Mouse (Mus musculus) kidney, adult 9 months (tissue): ENCODE results near the gene Timm8a2.

ENCODE experiments used
- DNase-seq: peaks from one replicate; pipeline ENCODE4 v3.0.0; 2022

The Timm8a2 gene

GRCm38 (mm10) chr14:122012193-122012592 is 22.3 kb upstream of the Timm8a2 start:
- no peak for DNase-seq

DNA sequence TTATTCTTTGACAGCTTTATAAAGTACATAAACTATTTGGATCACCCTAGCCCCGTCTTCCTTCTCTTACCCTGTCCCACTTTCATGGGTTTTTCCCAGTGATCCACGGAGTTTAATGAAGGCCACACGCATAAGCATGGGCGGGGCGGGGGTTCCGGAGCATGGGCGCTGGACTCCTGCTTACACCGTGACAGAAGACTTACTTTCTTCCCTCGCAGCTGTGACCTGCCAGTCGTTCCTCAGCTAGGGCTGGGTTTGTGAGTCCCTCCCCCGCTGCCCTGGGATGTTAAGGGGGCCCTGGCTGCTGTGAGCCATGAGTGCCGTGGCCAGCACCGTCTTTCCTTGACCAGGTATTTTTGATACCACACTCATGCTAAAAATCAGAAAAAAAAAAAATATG is 21.7 kb upstream of the Timm8a2 start:
- DNase-seq, result no peak

DNA sequence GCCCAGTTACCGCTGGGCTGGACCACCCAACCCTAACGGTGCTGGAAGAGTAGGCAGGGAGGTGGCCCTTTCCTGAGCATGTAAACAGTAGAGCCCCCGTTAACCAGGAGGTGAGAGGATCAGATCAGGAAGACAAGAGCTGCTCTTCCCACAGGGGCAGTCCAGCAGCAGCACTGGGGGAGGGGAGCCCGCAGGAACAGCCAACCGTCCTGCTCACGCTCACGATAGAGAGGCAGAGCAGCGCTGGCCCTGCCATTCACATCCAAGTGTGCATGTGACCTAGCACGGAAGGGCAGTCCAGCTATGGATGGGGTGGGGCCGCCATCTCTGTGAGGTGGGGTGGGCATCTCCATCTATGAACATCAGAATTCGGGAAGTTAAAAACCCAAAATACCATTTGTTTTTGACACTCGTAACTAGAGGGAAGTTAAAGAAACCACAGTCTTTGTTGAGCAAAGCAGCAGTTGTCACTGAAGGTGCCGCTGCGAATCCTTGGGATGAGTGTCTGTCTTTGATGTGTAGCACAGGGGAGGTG is 21.0 kb upstream of the Timm8a2 start:
- DNase-seq, result peak; percentile 17

DNA sequence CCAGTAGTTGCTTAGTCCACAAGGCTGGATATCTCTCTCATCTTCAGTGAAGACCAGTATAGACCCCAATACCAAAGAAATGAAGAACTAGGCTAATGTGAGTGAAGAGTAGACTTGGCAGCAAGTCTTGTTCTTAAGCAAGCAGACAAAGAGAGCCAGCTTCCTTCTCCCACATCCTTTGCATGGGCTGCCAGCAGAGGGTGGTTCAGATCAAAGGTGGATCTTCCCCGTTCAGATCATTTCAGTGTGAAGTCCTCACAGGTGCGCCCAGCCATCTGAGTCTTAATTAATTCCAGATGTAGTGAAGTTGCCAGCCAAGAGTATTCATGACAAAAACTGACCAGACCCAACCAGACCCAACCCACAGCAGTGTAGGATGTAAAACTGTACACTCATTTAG is 16.5 kb upstream of the Timm8a2 start:
- no peak for DNase-seq

DNA sequence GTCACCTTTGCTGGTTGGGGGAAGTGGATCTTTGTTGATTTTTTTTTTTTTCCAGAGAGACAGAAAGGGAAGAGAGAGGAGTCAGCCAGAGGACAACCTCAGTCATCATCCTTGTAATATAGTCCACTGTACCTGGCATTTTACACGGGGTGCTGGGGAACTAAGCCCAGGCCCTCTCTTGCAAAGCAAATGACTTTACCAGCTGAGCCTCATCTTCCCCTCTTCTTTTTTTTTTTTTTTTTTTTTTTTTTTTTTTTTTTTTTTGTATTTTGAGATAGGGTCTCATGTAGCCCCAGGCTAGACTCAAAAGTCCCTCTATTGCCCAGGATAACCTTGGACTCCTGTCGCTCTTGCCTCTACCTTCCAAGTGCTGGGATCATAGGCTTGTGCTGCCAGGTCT is 15.1 kb upstream of the Timm8a2 start:
- DNase-seq, result no peak

- DNase-seq, result no peak
Measured at GRCm38 (mm10) chr14:122020567-122020966, 13.9 kb upstream of the Timm8a2 start.

DNA sequence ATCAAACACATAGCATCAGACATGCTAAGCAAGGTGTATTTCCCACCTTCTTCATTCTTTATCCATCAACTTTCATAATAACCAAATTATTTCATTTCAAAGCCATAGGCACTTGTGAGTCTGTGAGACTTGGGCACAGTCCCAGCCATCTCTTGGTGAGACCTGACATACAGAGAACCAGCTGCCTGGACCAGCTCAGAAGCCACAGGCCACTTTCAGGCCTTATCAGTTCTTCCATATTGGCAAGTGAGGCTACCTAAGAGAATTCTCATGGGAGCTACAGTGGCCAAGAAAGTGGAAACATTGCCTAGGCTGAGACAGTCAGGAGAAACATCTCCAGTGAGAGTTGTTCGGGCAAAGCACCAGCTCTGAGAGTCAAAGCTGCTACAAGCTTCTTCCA is 11.4 kb upstream of the Timm8a2 start:
- no peak for DNase-seq

DNA sequence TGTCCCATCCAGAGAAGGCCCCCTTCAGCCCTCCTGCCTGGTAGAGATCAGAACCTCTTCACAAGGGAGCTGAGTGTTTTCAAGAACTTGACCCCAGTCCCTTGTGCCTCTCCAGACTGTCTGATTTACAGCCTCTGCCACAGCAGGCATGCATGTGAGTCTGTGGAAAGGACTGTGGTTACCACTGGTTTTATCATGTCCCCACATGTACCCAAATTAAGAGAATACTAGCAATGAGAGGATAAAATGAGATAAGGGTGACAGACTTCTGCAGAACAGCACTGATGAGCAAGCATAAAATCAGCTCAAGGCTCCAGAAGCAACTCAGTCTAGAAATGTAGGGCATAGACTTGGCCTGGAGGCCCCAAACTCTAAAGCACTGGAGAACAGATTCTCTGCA is 10.5 kb upstream of the Timm8a2 start:
- no peak for DNase-seq

DNA sequence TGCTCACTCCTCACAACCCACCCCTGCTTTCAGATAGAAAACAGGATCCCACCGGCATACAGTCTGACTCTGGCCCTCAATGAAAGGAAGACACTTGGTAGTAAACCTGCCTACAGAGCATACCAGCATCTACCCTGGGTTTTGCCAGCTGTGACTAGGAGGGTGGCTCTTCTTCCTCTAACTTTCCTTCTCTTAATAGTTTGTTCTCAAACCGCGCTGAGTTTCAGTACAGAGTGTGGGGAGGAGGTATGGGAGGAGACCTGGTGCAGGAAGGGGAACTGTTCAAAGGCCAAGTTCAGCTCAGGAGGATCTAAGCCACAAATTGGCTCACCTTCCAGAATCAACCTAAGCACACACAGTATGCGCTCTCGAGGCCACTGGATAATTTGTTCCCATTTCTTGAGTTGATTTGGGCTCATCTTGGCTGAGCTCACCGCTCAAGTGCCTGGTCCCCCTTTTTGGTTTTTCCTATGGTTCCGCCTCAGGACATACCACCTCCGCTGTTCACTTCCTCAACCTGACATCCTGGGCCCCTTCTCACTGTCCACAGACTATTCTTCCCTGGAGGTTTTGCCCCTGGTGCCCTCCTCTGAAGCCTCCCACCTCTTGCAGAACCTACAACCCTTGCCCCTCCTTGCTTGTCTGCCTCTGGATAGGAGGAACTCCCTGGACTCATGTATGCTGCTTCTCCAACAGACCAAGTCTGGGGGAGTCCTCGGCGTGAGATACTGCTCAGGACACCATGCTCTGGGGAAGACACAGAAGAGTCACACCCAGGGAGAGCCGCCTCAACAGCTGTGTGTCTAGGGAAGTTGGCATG is 5.3 kb upstream of the Timm8a2 start:
- peak; percentile 39 for DNase-seq

GRCm38 (mm10) chr14:122029851-122030250 is 4.6 kb upstream of the Timm8a2 start:
- peak; percentile 13 for DNase-seq

DNA sequence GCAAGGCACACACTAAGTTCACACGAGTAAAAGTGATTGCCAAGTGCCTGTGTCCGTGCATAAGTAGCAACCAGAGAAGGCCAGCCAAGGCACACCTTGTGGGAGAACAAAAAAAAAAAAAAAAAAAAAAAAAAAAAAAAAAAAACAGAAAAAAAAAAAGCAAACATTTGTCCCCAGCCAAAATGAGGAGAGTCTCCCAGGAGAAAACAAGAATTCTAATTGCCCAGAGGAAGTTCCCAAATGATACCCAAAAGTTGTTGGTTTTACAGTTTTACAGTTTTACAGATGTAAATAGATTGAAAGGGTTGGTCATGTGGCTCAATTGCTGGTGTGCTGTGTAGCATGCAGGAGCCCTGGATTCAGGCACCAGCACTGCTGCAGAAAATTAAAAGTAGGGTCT is 2.4 kb upstream of the Timm8a2 start:
- no peak for DNase-seq

DNA sequence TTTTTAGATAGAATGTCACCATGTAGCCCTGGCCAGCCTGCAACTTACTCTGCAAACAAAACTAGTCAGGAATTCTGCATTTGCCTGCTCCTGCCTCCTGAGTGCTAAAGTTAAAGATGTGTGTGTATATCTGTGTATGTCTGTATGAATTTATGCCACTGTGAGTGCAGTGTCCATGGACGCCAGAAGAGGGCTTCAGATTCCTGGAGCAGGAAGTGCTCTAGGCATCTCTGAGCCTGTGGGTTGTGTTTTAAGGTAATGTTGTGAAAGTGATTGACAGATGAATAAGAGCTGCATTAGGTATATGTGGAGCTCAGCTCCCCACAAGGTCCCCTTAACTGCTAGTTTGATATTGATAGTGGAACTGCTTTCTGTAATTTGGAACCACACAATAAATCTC is 707 bp downstream of the Timm8a2 start:
- DNase-seq, result no peak

DNA sequence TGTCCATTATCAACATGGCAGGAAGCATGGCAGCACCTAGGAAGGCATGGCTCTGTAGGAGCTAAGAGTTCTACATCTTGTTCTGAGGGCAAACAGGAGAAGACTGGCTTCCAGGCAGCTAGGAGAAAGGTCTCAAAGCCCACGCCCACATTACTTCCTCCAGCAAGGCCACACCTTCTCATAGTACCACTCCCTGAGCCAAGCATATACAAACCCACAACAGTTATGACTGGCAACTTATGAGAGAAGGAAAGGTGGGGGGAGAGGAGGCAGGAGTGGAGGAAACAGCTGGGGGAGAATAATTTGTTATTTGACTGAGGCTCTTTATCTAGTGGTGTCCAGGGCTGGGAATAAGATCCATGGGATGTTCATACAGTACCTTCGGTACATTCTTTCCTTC is 1.4 kb downstream of the Timm8a2 start:
- DNase-seq, result no peak

DNA sequence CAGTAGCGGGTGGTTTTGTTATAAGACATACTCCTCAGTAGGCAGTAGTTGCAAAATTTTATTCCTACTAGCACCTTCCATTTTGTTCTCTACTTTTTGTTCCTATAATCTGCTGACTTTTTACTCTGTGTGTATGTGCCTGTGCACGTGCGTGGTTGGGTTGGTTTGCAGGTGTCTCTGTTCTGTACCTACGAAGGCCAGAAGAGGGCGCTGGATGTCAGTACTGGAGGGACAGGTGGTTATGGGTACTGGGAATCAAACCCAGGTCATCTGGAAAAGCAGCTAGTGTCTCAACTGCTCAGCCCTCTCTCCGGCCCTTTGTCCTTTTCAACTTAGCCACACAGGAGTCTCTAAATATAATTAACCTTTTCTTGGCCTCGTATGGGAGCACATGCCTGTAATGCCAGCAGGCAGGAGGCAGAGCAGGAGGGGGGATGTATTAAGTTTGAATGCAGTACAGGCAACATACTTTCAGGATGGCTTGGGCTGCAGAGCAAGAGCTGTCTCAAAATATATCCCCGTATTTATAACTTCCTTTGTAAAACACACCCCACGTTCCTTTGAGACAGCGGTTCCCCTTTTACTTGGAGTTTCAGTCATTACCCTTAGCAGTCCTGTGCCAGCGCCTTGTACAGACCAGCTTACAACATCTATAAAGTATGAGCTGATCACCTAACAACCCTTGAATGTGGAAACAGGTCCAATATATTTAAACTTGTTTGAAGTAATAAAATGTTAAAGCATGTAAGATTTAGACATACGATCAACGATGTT is 4.6 kb downstream of the Timm8a2 start:
- no peak for DNase-seq

- DNase-seq, result no peak
Measured at GRCm38 (mm10) chr14:122041413-122041825, 6.9 kb downstream of the Timm8a2 start.

DNA sequence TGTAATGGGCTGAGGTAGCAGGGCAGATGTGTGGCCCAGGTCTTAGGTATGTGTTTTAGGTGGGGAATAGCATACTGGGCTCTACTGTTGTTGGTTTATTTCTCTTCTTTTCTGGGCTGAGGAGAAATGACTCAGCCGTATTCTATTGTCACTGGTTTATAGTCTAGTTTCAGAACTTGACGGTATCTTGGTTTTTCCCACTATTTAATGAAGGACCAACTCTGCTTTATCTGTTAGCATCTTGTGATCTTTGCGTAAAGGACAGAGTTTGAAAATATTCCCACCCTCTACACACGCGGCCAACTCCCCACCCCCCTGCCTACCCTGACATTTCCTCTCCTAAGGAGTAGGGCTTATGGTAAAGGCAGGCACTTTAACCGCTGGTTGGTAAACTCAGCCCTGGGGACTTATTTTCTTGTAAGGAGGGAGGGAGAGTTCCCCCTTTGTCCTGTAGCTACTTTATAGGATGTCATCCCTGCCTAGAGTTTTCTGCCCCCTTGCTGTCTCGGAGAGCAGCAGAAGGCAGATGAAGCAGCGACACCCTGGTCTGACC is 7.7 kb downstream of the Timm8a2 start:
- no peak for DNase-seq

- DNase-seq, result no peak
Measured at GRCm38 (mm10) chr14:122047784-122048183, 13.3 kb downstream of the Timm8a2 start.

DNA sequence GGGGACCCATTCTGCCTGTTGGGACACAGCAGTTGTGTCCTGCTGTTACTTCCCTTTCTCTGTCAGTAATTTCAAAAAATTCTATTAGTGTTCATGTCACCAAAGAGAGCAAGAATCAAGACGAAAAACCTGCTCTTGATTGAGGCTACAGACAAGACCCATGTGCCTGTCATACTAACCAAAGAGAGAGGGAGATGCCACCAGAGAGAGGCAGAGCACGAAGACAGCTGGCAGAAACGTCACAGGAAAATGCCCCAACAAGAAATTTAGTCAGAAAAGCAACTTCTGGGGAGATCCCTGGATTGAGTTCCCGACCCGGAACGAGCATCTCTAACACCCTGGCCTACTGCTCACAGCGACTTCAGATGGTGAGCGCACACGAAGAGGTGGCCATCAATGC is 14.3 kb downstream of the Timm8a2 start:
- no peak for DNase-seq

DNA sequence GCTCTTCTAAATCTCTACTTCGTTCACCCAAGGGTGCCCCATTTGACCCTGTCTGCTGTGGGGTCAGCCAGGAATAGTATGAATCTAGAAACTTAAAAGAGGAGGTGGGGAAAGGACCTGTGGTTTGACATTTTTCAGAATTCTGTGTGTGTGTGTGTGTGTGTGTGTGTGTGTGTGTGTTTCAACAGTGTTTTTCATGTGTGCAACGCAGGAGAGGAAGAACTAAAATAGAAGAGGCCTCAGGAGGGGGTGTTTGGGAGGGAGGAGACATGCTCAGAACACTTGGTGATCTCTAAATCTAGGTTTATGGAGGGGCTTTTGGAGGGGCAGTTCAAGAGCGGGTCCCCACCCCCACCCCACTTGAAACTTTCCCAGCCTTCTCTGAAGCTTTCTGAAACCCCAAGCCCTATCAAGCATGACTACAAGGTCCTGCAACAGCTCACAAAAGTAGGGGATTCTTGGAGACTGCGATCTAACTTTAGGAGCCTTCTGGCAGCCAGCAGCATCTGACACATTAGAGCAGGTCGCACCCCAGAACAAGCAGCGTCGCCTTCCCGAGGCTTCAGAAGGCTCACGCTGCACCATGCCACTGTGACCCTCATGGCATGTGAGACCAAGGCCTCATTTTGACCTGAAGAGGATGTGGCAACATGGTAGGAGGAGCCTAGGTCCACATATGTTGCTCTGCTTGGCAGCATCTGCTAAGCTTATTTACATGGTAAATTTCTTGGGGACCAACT is 18.6 kb downstream of the Timm8a2 start:
- DNase-seq, result no peak

DNA sequence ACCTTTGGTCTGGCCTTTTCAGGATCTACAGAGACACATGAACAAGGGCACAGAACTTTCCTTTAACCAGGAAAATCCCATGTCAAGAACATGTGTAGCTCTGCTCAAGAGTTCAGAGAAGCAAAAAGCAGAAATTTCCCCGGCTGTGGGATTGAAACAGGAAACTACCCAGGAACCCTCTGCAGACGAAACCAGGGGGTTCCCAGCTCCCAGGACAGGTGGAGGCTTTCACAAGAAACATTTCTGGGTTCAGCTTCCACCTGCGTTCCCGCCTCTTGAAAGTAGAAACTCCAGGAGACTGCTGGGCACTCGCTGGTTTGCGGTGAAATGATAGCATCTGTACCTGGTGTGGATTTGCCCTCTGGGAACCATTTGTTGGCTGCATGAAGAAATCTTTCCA is 22.4 kb downstream of the Timm8a2 start:
- DNase-seq, result no peak

GRCm38 (mm10) chr14:122057941-122058346 is 23.5 kb downstream of the Timm8a2 start:
- no peak for DNase-seq

DNA sequence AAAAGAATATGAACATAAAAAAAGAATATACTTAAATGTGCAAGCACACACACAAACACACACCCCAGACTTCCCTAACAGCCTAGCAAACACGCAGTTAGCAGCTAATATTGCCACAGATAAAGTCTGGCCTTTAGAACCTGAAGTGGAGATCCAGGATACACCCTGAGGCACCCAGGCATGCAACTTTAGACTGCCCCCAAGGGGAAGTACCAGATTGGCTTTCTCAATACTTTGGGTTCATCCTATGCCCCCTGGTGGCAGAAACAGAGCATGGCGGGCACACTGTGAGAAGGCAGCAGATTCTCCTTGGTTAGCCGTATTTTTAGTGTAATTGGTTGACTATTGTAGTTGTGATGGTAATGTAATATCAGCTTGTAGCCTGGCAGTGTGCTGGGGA is 26.2 kb downstream of the Timm8a2 start:
- peak; percentile 89 for DNase-seq

DNA sequence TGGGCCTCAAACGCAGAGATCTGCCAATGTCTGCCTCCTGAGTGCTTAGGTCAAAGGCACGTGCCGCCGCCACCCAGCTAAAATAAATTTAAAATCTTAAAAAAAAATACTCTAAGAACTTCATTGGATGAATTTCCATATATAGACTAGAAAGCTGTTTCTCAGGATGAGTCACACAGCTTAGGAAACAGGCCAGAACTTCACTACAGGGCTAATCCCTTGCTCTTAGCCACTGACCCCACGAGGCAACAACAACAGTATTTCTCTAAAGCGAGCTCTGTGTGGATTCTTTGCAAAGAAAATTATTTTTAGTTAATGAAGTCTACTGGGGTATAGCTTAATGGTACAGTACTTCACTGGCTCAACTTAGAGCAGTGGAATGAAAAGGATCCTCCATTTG is 26.9 kb downstream of the Timm8a2 start:
- no peak for DNase-seq
